Mouse (Mus musculus): ENCODE measurements at regions not wholly inside any gene's neighbourhood (a gene's known extent, or its start where the extent isn't known, plus 50 kb on each side); places are given as distances from the start of the nearest gene placed in this dataset.

DNA sequence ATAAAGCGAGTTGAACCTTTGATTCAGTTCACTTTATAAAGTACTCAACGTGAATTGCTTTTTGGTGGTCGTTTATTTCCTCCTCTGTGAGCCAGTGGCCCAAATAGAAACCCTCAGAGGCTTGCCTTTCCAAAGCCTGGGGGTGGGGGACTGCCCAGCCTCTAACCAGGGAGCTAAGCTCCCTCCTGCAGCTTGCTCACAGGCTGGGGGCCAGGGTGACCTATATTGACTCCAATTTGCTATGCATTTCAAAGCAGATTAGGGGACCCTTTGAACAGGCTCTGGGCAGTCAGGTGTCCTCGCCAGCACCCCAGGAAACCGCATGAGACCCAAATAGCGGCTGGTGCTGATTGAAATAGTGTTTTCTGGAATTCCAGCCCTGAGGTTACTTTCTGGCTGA, 146.4 kb upstream of the Stt3b start:
- no peak for TF ChIP-seq CTCF (conservative IDR thresholded peaks at IDR 0.05; ENCODE audit: low read length)
- TF ChIP-seq NANOG (IDR thresholded peaks at IDR 0.05; ENCODE audit: borderline replicate concordance, low read length) = no peak
